Mouse (Mus musculus): ENCODE measurements around the gene Car11.

GRCm38 (mm10) chr7:45726419-45726818 lies 26.8 kb downstream of the Car11 start:
- no peak for TF ChIP-seq CTCF (IDR thresholded peaks at IDR 0.05; ENCODE audit: extremely low read depth, insufficient read depth, low read length)
- TF ChIP-seq POLR2A (IDR thresholded peaks at IDR 0.05; ENCODE audit: extremely low read depth, insufficient read depth, low read length), result no peak

All from cortical plate, adult 2 months (tissue).